Mouse (Mus musculus) T-helper 2 cell (primary cell): ENCODE results near the gene Tmem220.

Experiments used
- in situ Hi-C: fragments of 300-600 bp; cut with MboI, MseI; formaldehyde crosslinking; loops from one replicate; pipeline ENCODE4 v1.15.1; 2025; ENCODE audit warnings: high pct_unique_total_duplicates

Tmem220 gene

DNA sequence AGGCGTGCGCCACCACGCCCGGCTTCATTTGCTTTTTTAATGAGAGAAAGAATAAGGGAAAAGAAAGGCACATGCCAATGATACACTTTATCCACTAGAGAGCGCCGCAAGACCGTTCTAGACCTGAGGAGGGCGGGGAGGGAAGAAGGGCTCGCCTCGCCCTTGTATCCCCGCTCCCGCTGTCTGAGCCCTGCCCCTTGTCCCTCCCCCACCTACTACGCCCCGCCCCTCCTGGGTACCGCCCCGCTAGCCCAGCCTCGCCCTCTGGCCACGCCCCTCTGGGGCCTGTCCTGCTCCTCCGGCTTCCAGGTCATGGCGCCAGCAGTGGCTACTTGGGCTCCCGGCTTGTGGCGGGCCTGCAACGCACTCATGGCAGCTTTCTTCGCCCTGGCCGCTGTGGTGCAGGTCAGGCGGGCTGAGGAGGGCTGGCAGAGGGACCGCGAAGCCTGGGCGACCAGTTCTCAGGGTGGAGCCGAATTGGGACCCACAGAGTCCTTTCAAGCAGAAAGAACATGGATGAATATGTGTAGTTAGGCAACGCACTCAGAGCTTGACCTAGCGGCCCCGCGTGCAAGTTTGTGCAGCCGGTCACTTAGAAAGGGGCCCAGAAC is at the start of gene Tmem220:
Gene Tmem220, plus strand, starts transcription at position 288 of the 611 bp plus-strand sequence.
- in situ Hi-C loops: loop anchor here (5.0 kb wide), 1 partner anchor 52 kb away; the partner anchor contains the start of gene Myh3

DNA sequence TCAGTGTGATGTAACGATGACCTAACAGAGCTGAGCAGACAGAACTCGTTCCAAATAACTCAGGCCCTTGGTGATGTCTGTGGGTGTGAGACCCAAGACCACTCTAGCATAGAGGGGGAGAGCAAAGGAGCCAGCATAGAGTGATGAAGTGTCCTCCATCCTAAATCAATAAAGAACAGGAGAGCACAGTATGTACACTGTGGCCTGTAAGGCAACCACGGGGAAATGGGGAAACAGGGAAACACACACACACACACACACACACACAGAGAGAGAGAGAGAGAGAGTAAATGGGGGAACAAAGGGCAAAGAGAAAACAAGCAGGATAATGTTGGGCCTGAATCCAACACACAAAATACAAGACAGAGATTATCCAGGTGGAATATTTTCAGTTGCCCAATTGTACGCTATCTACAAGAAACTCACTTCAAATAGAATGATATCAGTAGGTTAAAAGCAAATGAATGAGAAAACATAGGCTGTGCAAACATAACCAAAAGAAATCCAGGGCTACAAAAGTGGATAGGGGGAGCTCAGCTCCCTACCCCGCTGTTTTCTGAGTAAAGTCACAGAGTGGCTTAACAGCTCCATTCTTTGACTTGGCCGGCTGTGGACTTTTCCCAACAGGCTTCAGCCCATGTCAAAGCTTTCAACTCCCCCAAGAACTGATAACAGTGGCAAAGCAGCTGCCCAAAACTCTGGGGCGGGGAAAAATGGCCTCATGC is 49.2 kb upstream of the Tmem220 start:
- in situ Hi-C loops: no loop called here

DNA sequence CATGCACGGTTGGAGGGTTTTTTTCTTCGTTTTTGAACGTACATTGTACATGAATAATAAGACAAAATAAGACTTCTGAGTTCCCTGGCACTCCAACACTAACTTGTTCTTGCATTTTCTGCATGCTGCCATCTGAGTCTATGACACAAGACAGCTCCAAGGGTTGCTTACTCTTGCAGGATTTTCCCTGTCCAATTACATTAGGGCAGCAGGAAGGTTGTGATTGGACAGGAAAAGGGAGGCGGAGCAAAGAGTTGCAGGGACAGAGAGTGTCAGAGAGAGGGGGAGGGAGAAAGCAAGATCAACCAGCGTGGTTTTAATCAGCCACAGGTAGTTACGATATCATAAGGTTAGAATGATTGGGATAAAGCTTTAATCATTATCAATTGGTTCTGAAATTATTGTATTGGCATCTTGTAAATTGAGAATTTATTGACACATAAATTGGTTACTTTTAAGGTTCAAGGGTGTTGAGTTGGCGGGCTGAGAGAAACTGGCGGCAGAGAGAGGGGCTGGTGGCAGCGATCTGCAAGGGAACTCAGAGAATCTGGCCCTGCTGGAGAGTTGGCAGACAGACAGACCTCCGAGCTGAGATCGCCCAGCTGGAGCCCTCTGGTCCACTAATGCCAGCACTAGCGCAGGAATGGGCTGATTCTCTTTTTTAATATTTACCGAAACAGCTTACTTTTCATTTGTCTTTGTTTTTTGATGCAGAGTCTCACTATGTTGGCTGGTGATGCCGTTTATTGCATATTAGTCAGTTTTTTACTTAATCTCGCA is 43.4 kb upstream of the Tmem220 start:
- in situ Hi-C loops: loop anchor here (5.0 kb wide), 1 partner anchor 59 kb away; no protein-coding TSS in a partner anchor

DNA sequence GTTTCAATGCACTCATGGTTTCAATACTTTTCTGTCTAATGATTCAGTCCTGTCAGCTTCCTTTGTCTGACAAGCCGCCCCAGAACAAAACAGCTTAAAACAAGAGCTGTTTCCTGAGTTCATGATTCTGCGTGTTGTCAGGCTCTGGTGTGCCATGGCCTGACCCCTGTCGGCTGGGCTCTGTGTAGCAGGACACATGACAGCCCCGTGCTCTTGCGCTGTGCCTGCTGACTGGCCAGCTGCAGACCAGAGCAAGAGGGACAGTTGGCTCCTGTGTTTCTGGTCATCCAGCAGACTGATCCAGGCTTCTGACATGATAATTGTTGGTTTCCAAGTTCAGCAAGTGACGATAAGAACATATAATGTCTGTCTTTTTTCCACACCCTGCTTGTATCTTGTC is 42.2 kb upstream of the Tmem220 start:
- in situ Hi-C loops: loop anchor here (5.0 kb wide), 1 partner anchor 60 kb away; no protein-coding TSS in a partner anchor

DNA sequence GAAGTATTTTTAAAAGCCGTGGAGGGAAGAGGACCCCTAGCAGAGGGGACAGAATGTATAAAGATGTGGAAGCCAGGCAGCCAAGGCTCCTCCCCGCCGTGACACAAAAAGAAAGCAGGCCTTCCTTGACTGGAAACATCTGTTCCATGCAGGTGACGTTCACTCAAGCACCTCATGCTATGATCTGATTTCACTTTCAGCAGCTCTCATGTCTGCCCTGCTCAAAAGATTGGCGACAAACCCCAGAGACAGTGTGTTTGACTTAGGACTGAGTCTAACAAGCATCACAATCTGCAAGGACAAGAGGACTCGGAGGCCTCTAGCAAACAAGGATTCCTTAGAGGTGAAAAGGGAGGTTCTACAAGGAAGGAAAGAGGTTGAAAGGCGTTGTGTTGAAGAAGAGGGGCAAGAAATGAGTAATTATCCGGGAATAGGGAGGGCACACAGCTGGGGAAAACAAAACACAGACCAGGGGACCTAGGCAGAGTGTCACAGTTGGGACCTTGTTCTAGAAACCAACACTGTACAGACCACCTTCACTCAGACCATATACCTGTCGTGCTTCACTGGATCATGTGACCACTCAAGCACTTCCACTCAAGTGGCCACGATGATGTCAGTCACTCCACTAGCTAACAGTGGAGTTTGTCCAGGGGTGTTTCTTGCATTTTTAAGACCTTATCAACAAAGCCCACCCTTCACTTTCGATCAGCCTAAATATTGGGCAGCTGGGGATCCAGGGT is 41.4 kb upstream of the Tmem220 start:
- in situ Hi-C loops: loop anchor here (5.0 kb wide), 1 partner anchor 61 kb away; no protein-coding TSS in a partner anchor

DNA sequence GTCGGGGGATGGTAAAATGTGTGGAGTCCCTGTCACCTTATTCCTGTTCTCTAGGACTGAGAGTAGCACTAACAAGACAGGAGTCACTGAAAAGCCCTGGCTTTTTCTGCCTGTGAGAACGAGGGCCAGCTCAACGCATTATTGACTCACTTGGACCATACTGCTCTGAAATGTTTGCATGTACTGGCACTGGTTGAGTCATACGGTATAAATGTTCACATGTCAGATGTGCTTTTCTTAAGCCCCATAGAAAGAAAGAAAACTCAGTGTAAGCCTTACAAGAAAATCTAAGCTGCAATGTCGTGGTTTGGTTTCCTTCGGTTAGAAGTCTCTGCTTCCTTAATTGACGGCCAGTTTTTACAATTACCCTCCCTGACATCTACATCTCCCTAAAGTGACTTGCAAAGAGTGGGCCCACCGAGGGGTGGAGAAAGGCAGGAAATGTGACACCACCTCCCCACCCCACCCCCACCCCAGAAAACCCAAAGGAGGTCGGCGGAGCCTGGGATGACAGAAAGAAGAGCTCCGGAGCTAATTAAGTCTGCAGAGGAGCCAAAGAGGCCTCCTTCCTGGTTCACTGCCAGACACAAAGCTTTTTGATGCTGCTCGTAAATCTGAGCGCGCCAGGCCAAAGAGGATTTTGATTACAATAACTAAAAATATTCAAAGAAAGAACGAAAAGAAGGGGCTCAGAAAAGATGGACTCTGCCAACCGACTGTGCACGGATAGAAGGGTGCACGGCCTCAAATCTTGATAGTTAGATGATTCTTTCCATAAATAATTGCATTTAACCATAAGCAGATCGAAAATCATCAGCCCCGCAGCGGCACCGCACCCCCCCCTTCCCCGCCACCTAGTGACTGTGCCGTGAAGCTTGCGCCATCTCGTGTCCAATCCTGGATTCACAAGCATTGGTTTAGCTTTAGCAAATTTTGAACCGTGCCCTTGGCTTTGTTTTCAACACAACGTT is 40.5 kb upstream of the Tmem220 start:
- in situ Hi-C loops: loop anchor here (5.0 kb wide), 1 partner anchor 62 kb away; no protein-coding TSS in a partner anchor

DNA sequence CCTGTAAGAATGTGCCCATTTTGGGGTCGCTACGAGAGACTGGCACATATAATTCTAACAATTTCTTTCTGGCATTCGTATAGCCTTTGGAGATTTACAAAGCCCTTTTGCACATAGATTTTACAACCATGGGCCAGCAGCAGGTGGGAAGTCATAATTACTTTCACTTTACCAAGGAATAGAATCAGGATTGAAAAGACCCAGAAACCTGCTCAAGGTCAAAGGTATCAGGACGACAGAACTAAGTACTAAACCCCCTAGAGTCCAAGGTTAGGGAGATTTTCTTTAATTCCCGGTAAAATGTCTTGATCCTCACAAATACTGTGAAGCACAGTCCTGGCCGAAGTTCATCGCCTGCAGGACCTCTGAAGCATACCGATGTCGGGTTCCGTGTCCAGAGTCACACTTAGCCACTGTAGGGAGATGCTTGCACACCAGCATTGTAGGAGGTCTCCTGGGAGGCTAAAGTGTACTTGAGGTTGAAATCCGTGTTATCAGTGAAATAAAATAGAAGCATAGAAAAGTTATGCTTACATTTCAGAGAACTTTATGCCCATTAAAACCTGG is 39.7 kb upstream of the Tmem220 start:
- in situ Hi-C loops: no loop called here

DNA sequence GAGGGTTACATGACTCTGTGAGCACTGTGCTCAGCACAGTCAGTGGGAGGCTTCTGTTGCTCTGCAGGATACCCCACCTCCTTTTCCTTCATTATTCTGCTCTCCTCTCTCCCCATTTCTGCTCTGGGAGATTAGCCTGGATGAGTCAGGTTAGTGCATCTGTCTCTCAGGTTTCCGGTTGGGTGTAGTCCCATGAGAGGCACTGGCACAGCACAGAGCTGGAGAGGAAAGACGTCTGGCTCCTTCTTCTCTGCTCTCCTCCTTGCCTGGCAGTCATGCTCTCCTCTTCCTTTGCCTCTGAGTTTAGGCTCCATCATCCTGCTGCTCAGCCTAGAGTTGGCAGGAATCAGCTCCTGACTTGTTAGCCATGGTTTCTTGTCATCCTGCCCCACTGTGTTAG is 32.8 kb upstream of the Tmem220 start:
- in situ Hi-C loops: no loop called here

DNA sequence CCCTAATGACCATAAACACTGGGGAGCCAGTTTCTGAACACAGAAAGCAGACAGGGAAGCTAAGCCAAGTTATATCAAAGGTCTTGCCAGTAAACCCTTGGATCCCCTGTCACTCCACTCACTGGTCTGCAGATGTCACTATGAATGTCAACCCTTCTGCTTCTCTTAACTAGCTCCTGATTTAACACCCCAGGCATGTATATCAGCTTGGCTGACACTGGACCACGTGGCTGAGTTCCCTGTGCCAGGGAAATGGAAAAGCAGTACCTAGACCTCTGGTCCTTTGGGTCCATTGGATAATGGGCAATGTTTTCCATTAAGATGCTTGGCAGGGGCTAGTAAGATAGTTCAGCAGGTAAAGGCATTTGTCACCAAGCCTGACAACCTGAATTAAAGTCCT is 31.3 kb upstream of the Tmem220 start:
- in situ Hi-C loops: no loop called here

DNA sequence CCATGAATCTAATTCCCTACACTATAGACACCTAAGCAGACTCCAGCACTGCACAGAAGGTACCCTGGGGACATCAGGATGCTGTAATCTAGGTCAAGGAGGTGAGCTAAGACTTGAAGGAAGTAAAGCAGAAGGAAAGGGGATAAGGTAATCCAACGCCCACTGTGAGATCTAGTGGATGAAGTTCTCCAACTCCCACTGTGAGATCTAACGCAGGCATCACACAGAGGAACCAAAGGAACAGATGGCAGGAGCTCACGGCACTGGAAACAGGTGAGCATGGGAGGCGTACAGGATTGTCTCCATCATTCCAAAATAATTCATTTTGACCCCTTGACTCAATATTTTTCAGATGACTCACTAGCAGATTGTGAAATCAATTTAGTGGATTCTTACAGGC is 28.5 kb upstream of the Tmem220 start:
- in situ Hi-C loops: no loop called here

DNA sequence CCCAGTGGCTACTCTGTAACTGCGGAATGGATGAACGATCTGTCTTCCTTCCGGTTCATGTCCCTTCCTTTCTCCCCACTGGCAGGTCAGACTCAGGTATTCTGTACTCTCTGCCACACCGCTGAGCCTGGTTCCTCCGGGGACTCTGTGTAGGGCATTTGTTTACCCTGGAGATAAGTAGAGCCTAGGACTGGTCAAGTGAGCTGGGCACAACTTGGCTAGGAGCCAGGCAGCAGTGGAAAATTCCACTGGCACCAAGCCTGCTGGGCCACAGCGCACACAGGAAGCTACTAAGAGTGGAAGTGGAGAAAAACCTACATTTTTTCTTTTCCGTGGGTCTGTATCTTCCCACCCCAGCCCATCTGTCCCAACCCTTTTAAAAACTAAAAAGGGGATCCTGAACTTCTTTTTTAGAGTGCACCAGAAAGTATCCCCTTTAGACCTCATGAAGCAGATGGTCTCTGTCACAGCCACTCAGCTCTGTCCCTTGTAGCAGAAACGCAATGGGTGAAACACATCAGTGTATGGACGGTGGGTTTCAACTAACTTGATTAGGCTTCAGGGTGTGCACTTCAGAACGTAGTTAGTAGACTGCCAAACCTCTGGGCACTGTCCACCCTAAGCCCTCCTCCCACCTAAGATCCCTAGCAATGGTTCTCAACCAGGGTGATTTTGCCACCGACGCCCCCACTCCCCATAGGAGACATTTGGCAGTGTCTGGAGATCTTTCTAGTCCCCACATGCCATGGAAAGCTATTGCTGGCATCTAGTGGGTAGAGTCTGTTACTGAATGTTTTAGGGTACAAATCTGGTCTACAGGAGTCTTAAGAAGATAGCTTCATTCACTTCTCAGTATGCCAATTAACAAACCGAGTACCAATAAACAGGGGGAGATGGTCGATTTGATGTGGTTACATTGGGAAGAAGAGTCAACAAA is 26.2 kb upstream of the Tmem220 start:
- in situ Hi-C loops: no loop called here

DNA sequence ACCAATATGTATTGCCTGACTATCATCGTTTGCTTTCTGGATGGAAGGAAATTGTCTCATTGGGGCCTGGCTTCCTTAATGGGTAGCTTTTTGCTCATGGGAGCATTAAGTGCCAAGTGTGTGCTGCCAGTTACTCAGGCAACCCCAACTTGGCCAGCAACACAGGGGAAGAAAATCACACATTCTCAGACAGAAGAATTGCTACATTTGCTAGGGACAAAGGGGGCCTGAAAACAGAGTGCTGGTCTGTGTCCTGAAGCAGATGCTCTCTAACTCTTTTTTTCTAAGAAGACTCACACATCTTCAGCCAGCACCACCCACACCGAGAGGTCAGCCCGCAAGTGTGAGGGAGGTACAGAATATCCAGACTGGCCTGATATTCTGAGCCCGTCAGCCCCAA is 24.3 kb upstream of the Tmem220 start:
- in situ Hi-C loops: no loop called here

DNA sequence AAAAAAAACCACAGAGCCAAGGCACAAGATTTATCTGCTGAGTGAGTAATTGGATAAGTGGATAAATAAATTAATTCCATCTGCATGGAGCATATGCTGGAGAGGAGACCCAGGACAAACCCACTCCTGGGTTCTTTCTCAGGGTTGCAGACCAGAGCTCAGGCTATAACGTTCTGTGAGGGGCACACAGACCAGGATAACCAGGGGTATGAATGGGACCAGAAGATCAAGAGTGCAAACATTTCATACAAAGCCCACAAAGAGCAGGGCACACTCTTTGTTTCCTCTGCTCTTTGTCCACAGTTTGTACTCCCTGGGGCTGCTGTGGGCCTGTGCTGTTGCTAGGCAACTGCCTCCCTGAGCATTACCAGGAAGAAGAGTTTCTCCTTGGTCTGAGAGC is 23.2 kb upstream of the Tmem220 start:
- in situ Hi-C loops: no loop called here

DNA sequence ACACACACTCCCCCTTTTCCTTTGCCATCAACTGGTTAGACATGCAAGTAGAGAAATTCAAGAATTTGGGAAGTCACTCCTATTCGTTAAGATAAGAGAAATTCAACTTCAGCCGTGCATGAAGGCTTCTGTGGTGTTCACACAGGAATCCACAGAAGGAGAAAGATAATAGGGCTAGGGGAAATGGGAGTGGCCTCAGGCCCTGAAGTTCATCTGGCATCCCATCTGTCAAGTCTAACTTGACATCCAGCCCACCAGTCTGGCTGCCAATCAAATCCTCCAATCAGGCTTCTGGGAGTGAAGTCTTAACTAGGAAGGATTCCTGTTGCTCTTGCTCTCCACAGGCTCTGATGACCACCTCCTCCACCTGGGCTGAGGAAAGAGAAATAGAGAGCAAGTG is 22.0 kb upstream of the Tmem220 start:
- in situ Hi-C loops: no loop called here

DNA sequence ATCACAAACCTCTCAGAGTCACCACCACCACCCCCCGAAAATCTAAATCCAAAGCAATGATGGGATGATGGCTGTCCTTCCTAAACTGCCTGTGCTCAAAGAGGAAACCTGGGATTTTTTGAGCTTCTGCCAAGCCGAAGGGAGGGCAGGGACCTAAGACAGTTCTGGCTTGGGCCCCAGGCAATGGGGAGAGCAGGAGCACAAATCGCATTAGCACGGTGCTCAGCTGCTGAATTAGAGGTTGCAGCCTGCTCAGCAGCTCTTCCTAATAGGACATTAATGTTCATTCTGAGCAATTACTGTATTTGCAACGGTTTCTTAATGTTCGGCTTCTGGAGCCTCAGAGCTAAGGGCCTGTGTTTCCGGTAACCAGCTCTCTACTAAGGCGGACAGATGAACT is 17.0 kb upstream of the Tmem220 start:
- in situ Hi-C loops: no loop called here

DNA sequence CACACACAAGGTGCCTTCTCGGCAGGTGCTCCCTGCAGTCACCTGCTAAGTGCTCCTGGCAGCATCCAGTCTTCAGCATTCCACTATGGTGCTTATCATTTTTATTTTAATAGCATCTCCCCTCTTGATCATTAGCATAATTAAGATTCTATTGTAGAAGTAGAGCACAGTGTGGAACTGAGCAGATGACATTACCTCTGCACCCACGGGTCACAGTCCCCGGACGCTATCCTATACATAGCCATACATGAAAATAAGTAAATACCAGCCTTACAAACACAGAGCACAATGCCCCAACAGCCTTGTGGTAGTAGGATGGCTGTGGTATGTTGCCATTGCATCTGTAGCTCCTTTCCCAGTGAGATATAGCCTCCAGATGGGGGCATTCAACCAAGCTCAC is 16.4 kb upstream of the Tmem220 start:
- in situ Hi-C loops: no loop called here

DNA sequence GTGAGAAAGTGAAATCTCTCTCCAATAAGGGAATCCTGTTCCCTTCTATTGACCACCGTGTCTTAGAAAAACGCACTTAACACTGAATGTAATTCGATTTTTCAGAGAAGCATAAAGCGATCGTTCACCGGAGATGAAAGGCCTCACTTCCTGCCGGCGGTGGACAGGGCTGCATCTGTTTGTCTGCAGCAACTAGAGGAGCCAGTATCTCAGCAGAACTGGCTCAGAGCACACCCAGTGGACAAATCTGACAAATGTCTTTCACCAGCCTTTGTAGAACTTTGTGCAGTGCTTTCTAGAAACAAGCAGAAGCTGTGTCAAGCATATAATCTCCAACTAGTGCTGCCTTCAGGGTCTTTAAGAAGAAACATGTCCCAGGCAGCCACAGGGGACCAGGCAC is 14.5 kb upstream of the Tmem220 start:
- in situ Hi-C loops: no loop called here

DNA sequence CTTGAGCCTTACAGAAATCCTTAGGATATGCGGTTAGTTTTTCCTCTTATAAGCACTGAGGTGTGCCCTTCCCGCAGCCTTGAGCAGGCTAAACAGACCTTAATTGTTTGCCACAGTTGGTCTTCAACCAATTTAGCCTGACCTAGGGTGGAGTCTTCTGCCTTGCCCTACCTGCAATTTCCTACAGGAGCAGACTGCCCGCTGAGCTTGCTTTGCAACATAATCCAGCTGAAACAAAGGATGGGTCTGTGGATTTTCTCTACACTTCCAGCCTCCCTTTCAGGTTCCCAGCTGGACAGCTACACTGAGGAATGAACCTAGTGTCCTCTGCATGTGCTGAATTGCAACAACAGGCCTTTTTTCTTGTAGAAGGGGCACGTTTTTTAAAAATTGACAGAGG is 13.3 kb upstream of the Tmem220 start:
- in situ Hi-C loops: no loop called here
